Mouse (Mus musculus) B cell, adult 67 days (primary cell): ENCODE measurements around the gene Vamp4. TPM values are rescaled to one million over a fixed set of nuclear protein-coding genes. Genes with fewer than 3 reads are reported as not detected.

Experiments
- total RNA-seq, 2 experiments: library from RNA; stranded (reverse); gene quantifications; 4 replicates each; pipeline ENCODE4 v1.2.4; 2023

The Vamp4 gene
- total RNA-seq, result 10 to 100 TPM; 60.2 to 66.1 TPM

GRCm38 (mm10) chr1:162570260-162570748, at the start of gene Vamp4:
Gene Vamp4, plus strand, starts transcription at chr1:162570515.

GRCm38 (mm10) chr1:162548016-162548916, 22.0 kb upstream of the Vamp4 start, which contains the start of gene Mettl13:
Gene Mettl13, minus strand, starts transcription at chr1:162548551.

GRCm38 (mm10) chr1:162639051-162639750, 68.9 kb downstream of the Vamp4 start, which contains the start of gene Myoc:
Gene Myoc, plus strand, starts transcription at chr1:162639155.

Other genes with a start within 250 kb of the Vamp4 start
- gene Dnm3, start 92.5 kb upstream of the Vamp4 start, total RNA-seq, result under 1 TPM; 0.32 to 0.33 TPM
- gene Mettl13, start 22.0 kb upstream of the Vamp4 start, total RNA-seq, result 10 to 100 TPM; 12.5 to 14.2 TPM
- gene Myoc, start 68.6 kb downstream of the Vamp4 start, total RNA-seq, result not detected
- not detected for gene Myocos, start 87.7 kb downstream of the Vamp4 start, total RNA-seq
- 100 to 1,000 TPM; 376 to 426 TPM for gene Prrc2c, start 170.0 kb downstream of the Vamp4 start, total RNA-seq
- gene Fmo4, start 243.5 kb downstream of the Vamp4 start, total RNA-seq, result not detected